Mouse (Mus musculus): Measurements from ENCODE around the gene Rxfp2.

The Rxfp2 gene

GRCm38 (mm10) chr5:150018656-150019055 lies at the start of gene Rxfp2:
Gene Rxfp2, plus strand, starts transcription at chr5:150018675.
- no peak for DNase-seq

DNA sequence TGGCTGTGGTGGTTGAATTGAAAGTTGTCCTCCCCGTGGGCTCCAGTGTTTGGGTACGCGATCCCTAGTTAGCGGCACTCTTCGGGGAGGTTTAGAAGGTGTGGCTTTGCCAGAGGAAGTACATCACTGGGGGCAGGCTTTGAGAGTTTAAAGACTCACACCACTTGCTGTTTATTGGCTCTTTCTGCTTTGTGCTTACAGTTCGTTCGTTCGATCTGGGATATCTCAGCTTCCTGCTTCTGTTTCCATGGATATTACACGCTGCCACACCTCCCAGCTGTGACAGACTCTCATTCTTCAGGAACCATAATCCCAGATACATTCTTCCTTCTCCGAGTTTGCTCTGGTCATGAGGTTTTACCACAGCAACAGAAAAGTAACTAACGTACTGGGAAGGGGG lies 48.2 kb upstream of the Rxfp2 start:
- no peak for DNase-seq

DNA sequence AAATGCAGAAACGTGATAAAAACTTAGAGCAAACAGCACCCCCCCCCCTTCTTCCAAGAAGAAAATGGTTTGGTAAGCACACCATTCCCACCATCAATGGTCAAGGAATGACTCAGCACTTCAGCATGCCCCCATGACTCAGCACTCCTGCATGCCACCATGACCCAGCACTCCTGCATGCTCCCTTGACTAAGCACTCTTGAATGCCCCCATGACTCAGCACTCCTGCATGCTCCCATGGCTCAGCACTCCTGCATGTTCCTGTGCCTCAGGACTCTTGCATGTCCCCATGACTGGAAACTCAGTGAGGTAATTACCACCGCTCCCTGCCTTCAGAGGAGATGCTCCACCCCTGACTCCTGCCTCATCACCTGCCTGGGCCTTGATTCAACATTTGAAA lies 41.4 kb upstream of the Rxfp2 start:
- no peak for DNase-seq

- DNase-seq = no peak
Measured at GRCm38 (mm10) chr5:149983621-149984020, 34.9 kb upstream of the Rxfp2 start.

GRCm38 (mm10) chr5:149994578-149994977 lies 23.9 kb upstream of the Rxfp2 start:
- DNase-seq = no peak

DNA sequence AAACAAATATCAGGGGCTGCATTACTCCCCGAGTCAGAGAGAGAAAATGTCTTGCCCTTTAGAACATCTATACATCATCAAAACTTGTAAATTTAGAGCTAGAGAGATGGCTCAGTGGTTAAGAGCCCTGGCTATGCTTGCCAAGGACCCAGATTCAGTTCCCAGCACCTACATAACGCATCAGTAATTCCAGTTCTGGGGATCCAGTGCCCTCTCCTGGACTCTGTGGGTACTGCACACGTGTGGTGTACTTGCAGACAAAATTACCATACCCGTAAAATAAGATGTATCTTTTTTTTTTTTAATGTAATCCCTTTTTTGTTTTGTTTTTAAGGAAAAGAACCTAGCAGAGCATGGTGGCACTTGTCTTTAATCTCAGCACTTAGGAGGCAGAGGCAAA lies 21.9 kb upstream of the Rxfp2 start:
- DNase-seq = no peak

GRCm38 (mm10) chr5:149997321-149998034 lies 21.0 kb upstream of the Rxfp2 start:
- DNase-seq = no peak

GRCm38 (mm10) chr5:149998311-149998710 lies 20.2 kb upstream of the Rxfp2 start:
- no peak for DNase-seq

DNA sequence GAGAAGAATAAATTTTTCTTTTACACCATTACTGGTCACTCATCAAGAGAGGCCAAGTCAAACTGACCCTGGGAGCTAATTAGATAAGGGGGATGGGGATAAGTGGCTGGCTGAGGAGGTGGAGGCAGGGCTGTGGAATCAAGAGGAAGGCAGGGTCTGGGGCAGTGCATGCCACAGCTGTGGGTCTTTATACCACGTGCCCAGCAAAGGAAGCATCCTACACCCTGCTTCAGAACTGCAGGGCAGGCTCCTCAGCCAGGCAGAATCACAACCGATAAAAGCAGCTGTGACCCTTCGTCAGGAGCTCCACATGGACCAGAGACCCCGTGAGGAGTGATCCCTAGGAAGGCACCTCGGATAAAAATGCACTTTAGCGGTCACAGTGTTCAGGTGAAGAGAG lies 13.1 kb upstream of the Rxfp2 start:
- DNase-seq = no peak

DNA sequence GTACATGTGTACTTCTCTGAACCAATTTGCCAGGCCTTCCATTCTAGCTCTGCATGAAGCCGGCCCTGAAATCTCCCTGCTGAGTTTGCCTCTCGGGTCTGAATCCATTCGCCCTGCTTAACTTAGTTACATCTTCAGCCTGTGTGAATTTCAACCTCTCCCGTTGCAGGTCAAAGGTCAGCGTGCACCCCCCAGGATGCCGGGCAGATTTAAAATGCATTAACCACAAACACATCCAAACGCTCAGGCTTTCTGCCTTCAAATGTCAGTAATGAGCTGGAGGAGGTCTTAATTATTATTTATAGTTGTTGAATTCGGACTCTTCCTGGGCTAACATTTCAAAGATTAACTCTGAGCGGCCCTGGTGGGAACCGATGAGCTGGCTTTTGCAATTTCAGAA lies 1.6 kb upstream of the Rxfp2 start:
- no peak for DNase-seq

DNA sequence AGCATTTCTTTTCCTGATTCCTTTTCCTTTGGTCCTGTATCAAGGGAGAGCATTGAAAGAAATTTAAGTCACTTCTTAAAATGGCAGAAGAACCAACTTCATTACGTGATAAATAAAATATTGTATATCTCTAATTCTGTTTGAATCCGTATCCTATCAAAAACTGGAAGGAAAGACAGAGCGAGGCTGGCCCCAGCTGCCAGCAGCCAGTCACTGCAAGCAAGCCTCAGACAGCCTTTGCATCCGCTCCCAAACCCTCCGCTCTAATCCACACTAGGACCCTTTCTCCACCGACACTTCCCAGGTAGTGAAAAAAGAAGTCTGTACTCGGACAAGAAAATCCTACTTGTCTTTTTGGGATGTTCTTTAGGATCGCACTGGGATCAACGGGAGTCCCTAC lies 803 bp upstream of the Rxfp2 start:
- no peak for DNase-seq

DNA sequence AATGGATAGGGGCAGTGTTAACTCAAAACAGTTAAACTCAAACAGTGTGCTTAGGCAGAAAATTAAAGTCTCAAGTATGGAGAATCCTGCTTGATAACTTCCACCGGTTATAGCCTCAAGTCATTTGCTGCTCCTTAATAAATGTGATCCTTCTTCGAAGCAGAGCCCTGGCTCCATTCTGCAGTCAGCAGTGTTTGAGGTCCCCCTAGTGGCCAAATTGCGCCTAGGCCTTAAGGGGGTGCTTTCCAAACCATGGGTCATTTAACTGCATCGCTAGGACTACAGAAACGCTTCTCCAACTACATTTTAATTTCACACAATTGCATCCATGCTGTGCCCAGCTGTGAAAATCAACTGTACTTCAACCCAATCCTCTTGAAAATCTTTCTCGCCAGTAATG lies 2.4 kb downstream of the Rxfp2 start:
- DNase-seq = peak; percentile 61 to 62

GRCm38 (mm10) chr5:150021805-150022204 lies 3.3 kb downstream of the Rxfp2 start:
- DNase-seq = no peak

DNA sequence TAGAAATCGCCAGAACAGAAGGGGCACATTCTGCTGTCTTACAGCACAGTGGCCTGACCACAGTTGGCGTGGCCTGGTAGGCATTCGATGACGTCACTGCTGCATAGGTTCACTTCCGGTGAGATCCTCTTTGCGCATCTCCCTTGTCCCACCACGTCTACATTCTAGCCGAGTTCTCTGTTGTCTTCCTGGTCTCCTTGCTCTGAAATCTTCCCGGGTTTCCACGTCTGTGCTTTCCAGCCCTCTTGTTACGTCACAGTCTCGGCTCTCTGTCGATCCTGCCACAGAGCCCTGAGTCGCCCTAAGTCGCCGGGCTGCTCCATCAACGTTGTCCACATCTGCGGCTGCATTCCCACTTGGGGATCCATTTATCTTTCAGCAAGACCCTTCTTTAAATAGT lies 4.1 kb downstream of the Rxfp2 start:
- DNase-seq = no peak

- DNase-seq = no peak
Measured at GRCm38 (mm10) chr5:150023476-150023875, 5.0 kb downstream of the Rxfp2 start.

- DNase-seq = no peak
Measured at GRCm38 (mm10) chr5:150024188-150024587, 5.7 kb downstream of the Rxfp2 start.

- DNase-seq = no peak
Measured at GRCm38 (mm10) chr5:150024901-150025300, 6.4 kb downstream of the Rxfp2 start.

- no peak for DNase-seq
Measured at GRCm38 (mm10) chr5:150025326-150025725, 6.9 kb downstream of the Rxfp2 start.

GRCm38 (mm10) chr5:150026509-150027087 lies 8.1 kb downstream of the Rxfp2 start:
- no peak for DNase-seq

DNA sequence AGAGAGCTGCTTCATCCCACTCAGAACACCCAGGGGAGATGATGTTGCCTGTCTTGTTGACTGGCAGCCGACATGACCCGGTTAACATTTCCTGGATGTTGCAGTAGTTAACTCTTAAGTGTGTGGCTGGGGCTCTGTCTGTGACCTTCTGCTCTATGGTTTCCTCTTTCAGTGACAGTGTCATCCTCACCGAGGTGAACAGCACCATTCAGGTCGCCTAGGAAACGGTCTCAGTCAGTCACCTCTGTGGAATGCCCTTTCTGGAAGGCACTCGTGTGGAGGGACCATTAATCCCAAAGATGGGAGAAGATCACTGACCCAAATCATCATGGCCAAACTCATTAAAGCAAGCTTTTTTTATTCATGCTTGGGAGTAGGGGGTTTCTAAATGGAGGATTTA lies 12.7 kb downstream of the Rxfp2 start:
- DNase-seq = no peak

- DNase-seq = no peak
Measured at GRCm38 (mm10) chr5:150031634-150032033, 13.2 kb downstream of the Rxfp2 start.

- no peak for DNase-seq
Measured at GRCm38 (mm10) chr5:150032075-150032492, 13.6 kb downstream of the Rxfp2 start.

GRCm38 (mm10) chr5:150036286-150036685 lies 17.8 kb downstream of the Rxfp2 start:
- DNase-seq = no peak

GRCm38 (mm10) chr5:150036918-150037317 lies 18.4 kb downstream of the Rxfp2 start:
- DNase-seq = no peak

GRCm38 (mm10) chr5:150044533-150044932 lies 26.1 kb downstream of the Rxfp2 start:
- no peak for DNase-seq

Measured in cerebellum, postnatal 36 days (tissue).